Mouse (Mus musculus) heart, postnatal 10 days (tissue): ENCODE measurements at regions not wholly inside any gene's neighbourhood (a gene's known extent, or its start where the extent isn't known, plus 50 kb on each side); places are given as distances from the start of the nearest gene placed in this dataset.
A peak's percentile ranks its signal among the peaks of the same experiment; 100 is the strongest.

Source experiments
- DNase-seq, 2 experiments: peaks; one replicate each; pipeline ENCODE4 v3.0.0; 2021
- intact Hi-C: fragments of 180-260 bp; cut with DNase I; formaldehyde crosslinking; loops from one replicate; pipeline ENCODE4 v1.15.1; 2025

- peak; percentile 46 to 50 for DNase-seq
- intact Hi-C loops = no loop called here
Observed at GRCm38 (mm10) chr9:25201671-25202070, 50.1 kb upstream of the Herpud2 start.
